In the genomic region with DNA sequence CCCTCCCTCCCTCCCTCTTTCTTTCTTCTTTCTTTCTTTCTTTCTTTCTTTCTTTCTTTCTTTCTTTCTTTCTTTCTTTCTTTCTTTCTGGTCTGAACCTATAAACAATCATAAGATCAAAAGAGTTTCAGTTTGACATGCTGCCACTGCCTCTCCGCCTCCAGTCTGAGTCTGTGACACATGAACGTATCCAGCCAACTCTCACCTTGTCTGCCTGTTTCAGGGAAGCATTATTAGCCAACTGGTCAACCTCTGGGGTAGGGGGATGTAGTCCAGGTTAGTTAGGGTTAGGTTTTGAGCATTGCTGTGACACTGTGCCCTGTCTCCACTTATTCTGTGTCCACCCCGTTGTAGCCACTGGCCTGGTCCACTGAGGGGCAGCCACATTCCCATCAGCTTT, we compare ENCODE assay signal across 8 mouse cellular contexts.
"Had no signal": no experiment of that assay in that cellular context is flagged by ENCODE, and none has a peak within 500 bp of the region (broad histone marks: within the 10 kb centered on the region; RNA-seq: fewer than 3 reads in every experiment).

No protein-coding gene starts in this region.

- DNase-seq: lung, adult 2 months; lung, postnatal 14 days; right cerebral cortex, postnatal 14 days; thymus, postnatal 14 days; thymus, postnatal 36 days had no signal

- ATAC-seq: lung, postnatal 0 days; midbrain, embryonic 13.5 days; midbrain, embryonic 15.5 days had no signal
